Mouse (Mus musculus) cerebellum, adult 2 months (tissue): ENCODE results near the gene Atad3a. TPM values are rescaled to one million over a fixed set of nuclear protein-coding genes. Genes with fewer than 3 reads are reported as not detected.

Experiments used
- DNase-seq, 2 experiments: peaks; one replicate each; pipeline ENCODE4 v3.0.0; 2021
- H3K27ac ChIP-seq: fragments of 200-500 bp; 2 replicates; pipeline ENCODE4 v1.5.1; 2012; ENCODE audit warnings: low read length, control low read depth, inconsistent platforms; ENCODE audit not compliant: insufficient read depth
- H3K27me3 ChIP-seq: fragments of 200-500 bp; 2 replicates; pipeline ENCODE4 v1.6.1; 2012; ENCODE audit warnings: inconsistent platforms, mild to moderate bottlenecking, low read length, moderate library complexity; ENCODE audit not compliant: control insufficient read depth, insufficient read depth
- H3K4me1 ChIP-seq: fragments of 200-500 bp; 2 replicates; pipeline ENCODE4 v1.6.1; 2011; ENCODE audit warnings: low read length; ENCODE audit not compliant: control insufficient read depth, insufficient read depth
- H3K4me3 ChIP-seq: fragments of 200-500 bp; replicated peaks from 2 replicates; pipeline ENCODE3; 2011; ENCODE audit warnings: mild to moderate bottlenecking, low read depth, low read length, control low read depth; ENCODE audit not compliant: insufficient read depth
- CTCF ChIP-seq: fragments of 200-500 bp; IDR thresholded peaks from 2 replicates; pipeline ENCODE4 v1.5.1; 2011; ENCODE audit warnings: low read depth, mild to moderate bottlenecking, control low read depth, low read length, moderate library complexity, borderline replicate concordance; ENCODE audit not compliant: insufficient read depth
- POLR2A ChIP-seq: fragments of 200-500 bp; IDR thresholded peaks from 2 replicates; pipeline ENCODE4 v1.6.1; 2011; ENCODE audit warnings: low read length, control low read depth, borderline replicate concordance; ENCODE audit not compliant: insufficient read depth
- WGBS: fragments of 180-500 bp; shearing (Covaris S2); methylation state at CpG from one replicate; pipeline ENCODE4 v1.1.7; 2018; 5-methylcytosine and 5-hydroxymethylcytosine counted together
- polyA plus RNA-seq: library from polyadenylated mRNA; depleted of rRNA; stranded (reverse); fragments of >200 nt; gene quantifications from 2 replicates; pipeline ENCODE4 v1.2.3, GENCODE M21; 2012

Gene Atad3a
- polyA plus RNA-seq, 1 experiment, result 114 TPM

DNA sequence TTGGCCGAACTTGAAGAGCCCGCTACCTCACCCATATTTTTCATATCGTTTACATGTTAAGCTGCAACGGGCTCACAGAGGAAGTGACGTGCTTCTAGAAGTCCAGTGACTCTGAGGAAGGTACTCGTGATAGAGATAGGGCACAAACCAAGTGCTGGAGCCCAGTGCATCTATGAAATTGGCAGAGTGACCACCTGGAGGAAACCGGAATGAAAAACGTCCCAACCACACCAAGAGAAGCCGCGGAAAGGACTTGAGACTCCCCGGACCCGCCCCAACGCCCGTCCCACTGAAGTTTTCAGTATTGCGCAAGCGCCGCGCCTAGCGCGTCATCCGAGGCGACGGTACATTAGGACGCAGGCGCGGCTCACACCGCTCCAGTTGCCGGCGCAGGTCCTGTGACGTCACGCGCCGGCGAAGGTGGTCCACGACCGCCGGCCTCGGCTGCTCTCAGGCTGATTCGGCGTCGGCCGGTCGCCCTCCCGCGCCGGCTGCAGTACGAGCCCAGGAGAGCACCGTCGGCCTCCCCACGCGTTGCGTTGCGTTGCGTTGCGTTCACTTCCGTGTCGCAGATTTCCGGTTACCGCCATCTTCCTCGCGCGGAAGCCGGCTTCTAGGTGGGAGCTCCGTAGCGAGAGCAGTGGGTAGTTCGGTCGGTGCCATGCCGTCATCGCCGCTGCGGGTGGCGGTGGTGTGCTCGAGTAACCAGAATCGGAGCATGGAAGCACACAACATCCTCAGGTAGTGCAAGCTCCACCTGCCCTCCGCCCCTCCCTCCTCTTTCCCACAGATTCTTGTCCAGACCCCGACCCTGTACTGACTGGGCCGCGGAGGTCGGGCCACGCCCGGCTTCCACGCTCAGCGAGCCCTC lies 55.9 kb downstream of the Atad3a start, which contains the start of gene Ssu72:
Gene Ssu72 (plus strand): TSS at position 80 of the 871 bp plus-strand sequence.
- Histone ChIP-seq H3K27me3 (no peaks in the 10 kb centered on the region), H3K4me3 (peak within 1 kb of the TSS; percentile 88), H3K4me1 (no peaks in the 10 kb centered on the region; the same call in 1 of the 2 replicates), H3K27ac (peak within 1 kb of the TSS; percentile 79)
- peak; percentile 85 for TF ChIP-seq POLR2A
- TF ChIP-seq CTCF, result no peak
- peak; percentile 94 to 97 for DNase-seq
- under 1% methylated on average over 83 of the region's 83 CpGs for WGBS

DNA sequence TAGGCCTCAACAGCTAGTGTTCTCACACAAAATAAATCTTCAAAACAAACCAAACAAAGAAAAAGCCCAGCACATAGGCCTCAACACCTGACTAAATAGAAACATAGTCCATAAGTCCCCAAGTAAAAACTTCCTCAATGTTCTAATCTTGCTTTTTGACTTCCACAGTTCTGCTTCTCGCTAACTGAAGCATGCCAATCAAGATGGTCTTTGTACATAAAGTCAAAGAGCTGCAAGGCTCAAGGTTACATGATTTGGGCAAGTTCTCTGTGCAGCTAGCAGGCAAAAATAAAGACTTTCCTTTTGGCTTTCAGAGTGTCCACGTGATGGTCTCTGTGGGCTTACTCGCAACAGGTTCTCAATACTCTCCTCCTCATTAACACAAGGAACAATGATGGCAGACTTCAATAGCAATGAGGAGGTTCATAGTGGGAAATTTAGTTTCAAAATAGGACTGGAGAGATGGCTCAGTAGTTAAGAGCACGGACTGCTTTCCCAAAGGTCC lies 57.4 kb downstream of the Atad3a start:
- no peak for DNase-seq
- 92% methylated on average over 4 of the region's 4 CpGs for WGBS
- Histone ChIP-seq H3K4me3 (no peak overlapping the region), H3K27ac (no peak overlapping the region), H3K27me3 (no peaks in the 10 kb centered on the region), H3K4me1 (no peaks in the 10 kb centered on the region; the same call in 1 of the 2 replicates)
- TF ChIP-seq CTCF, result no peak
- no peak for TF ChIP-seq POLR2A

GRCm38 (mm10) chr4:155700425-155700824 lies 60.5 kb downstream of the Atad3a start:
- H3K27me3 ChIP-seq, result no peaks in the 10 kb centered on the region
- H3K4me3 ChIP-seq, result no peak overlapping the region
- peak in 1 of 2 experiments; percentile 26 for DNase-seq
- peaks cover 8% of the 10 kb centered on the region; the same call in 1 of the 2 replicates for H3K4me1 ChIP-seq
- TF ChIP-seq CTCF (peak; percentile 60; the same call in 1 of the 2 replicates), POLR2A (no peak)
- no peak overlapping the region for H3K27ac ChIP-seq

GRCm38 (mm10) chr4:155696261-155697255 lies 64.3 kb downstream of the Atad3a start:
- TF ChIP-seq CTCF, result no peak
- peak; percentile 38; the same call in 1 of the 2 replicates for TF ChIP-seq POLR2A
- no peaks in the 10 kb centered on the region for H3K27me3 ChIP-seq
- 14% methylated on average over 16 of the region's 16 CpGs for WGBS
- H3K27ac ChIP-seq, result peak overlapping the region; percentile 96
- peak; percentile 70 to 72 for DNase-seq
- peaks cover 17% of the 10 kb centered on the region for H3K4me1 ChIP-seq
- H3K4me3 ChIP-seq, result peak overlapping the region; percentile 57

GRCm38 (mm10) chr4:155695531-155696062 lies 65.3 kb downstream of the Atad3a start:
- DNase-seq, result peak in 1 of 2 experiments; percentile 58
- H3K27me3 ChIP-seq, result no peaks in the 10 kb centered on the region
- H3K27ac ChIP-seq, result peak overlapping the region; percentile 96
- H3K4me3 ChIP-seq, result peak overlapping the region; percentile 57
- TF ChIP-seq POLR2A, result no peak
- no peak for TF ChIP-seq CTCF
- peaks cover 23% of the 10 kb centered on the region for H3K4me1 ChIP-seq
- 6% methylated on average over 4 of the region's 4 CpGs for WGBS

GRCm38 (mm10) chr4:155694482-155695401 lies 66.2 kb downstream of the Atad3a start:
- H3K27me3 ChIP-seq, result no peaks in the 10 kb centered on the region
- H3K4me3 ChIP-seq, result peak overlapping the region; percentile 57
- H3K27ac ChIP-seq, result peak overlapping the region; percentile 96
- peak; percentile 79 to 84 for DNase-seq
- H3K4me1 ChIP-seq, result peaks cover 29% of the 10 kb centered on the region
- 2% methylated on average over 92 of the region's 92 CpGs for WGBS
- TF ChIP-seq CTCF (no peak; the same call in 1 of the 2 replicates), POLR2A (peak; percentile 43)
